Mouse (Mus musculus) cortical plate, adult 2 months (tissue): ENCODE measurements around the gene Arid3c. TPM values are rescaled to one million over a fixed set of nuclear protein-coding genes. Genes with fewer than 3 reads are reported as not detected.
"Not testable (repeated sequence)": the region's sequence is repeated elsewhere in the genome, so short reads cannot be mapped to it uniquely, and the experiment has no call there.

Experiments
- H3K27ac ChIP-seq: fragments of 200-500 bp; 2 replicates; pipeline ENCODE4 v1.5.1; 2012; ENCODE audit warnings: low read length, control low read depth, inconsistent platforms; ENCODE audit not compliant: insufficient read depth
- H3K4me1 ChIP-seq: fragments of 200-500 bp; 2 replicates; pipeline ENCODE4 v1.6.1; 2011; ENCODE audit warnings: low read length; ENCODE audit not compliant: control insufficient read depth, insufficient read depth
- H3K4me3 ChIP-seq: fragments of 200-500 bp; 2 replicates; pipeline ENCODE4 v1.5.1; 2011; ENCODE audit warnings: mild to moderate bottlenecking, low read length, control low read depth; ENCODE audit not compliant: insufficient read depth
- CTCF ChIP-seq: fragments of 200-500 bp; IDR thresholded peaks from 2 replicates; pipeline ENCODE4 v1.5.1; 2011; ENCODE audit warnings: mild to moderate bottlenecking, control low read depth, low read length; ENCODE audit not compliant: insufficient read depth; ENCODE audit errors: extremely low read depth
- POLR2A ChIP-seq: fragments of 200-500 bp; IDR thresholded peaks from 2 replicates; pipeline ENCODE4 v1.6.1; 2011; ENCODE audit warnings: mild to moderate bottlenecking, low read length, control low read depth; ENCODE audit not compliant: insufficient read depth; ENCODE audit errors: extremely low read depth
- polyA plus RNA-seq: library from polyadenylated mRNA; depleted of rRNA; stranded (reverse); fragments of >200 nt; gene quantifications from 2 replicates; pipeline ENCODE4 v1.2.3, GENCODE M21; 2012; rRNA removed

Arid3c gene
- polyA plus RNA-seq: 0.34 and 0.46 TPM in 2 replicates

DNA sequence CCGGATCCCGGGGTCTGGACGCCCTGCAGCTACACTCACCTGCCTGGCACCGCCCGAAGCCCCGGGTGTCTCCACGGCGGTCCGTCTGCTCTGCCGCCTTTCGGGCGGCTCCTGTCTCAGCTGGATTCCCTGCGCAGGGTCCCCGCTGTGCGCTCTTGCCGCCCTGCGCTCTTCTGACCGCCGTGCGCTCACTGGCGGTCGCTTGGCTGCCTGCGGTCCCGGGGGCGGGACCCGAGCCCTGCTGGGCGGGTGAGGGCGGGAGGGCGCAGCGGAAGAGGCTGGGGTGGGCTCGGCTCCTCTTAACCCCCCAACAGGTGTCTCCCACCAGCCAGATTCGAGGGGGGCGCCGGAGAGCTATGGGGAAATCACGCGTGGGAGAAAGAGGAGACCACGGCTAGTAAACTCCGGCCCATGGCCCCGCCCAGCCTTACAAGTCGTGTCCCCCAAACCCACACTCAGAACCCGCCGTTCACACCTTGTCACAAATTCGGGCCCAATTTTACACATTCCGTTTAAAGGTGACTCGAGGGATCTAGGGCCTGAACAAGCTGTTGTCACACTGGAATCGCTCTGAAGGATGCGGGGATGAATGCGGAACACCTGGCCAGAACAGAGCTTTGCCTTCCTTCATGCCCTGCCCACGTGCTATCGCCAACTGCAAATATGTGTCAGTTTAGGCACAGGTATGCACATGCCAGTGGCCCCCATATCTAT is at the start of gene Arid3c:
Gene Arid3c (minus strand): TSS at position 91 of the 714 bp plus-strand sequence.
- H3K4me1 ChIP-seq: no peaks in the 10 kb centered on the region
- no peak for TF ChIP-seq POLR2A
- no peak for TF ChIP-seq CTCF
- H3K27ac ChIP-seq: no peak within 1 kb of the TSS
- H3K4me3 ChIP-seq: no peak within 1 kb of the TSS

DNA sequence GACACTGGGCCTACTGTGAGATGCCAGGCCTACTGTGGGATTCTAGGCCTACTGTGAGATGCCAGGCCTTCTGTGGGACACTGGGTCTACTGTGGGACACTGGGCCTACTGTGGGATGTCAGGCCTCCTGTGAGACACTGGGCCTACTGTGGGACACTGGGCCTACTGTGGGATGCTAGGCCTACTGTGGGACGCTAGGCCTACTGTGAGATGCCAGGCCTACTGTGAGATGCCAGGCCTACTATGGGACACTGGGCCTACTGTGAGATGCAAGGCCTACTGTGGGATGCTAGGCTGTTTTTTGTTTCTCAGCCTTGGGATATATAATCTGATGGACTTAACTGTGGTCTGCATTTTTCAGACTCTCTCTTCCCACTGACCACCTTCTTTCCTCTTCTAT is 44.9 kb upstream of the Arid3c start:
- H3K4me3 ChIP-seq, H3K4me1 ChIP-seq, H3K27ac ChIP-seq: not testable (repeated sequence)

GRCm38 (mm10) chr4:41774506-41774905 is 43.6 kb upstream of the Arid3c start:
- H3K4me1 ChIP-seq, H3K27ac ChIP-seq, H3K4me3 ChIP-seq: not testable (repeated sequence)

- Histone ChIP-seq H3K27ac (peak within 1 kb of the TSS; percentile 92), H3K4me3 (peak within 1 kb of the TSS; percentile 71)
- not testable (repeated sequence) for H3K4me1 ChIP-seq
- peak; percentile 18; the same call in 1 of the 2 replicates for TF ChIP-seq POLR2A
These were observed 43.1 kb upstream of the Arid3c start, which contains the start of gene Ccl27a for GRCm38 (mm10) chr4:41774002-41774401. Gene Ccl27a (minus strand): TSS chr4:41774247.

DNA sequence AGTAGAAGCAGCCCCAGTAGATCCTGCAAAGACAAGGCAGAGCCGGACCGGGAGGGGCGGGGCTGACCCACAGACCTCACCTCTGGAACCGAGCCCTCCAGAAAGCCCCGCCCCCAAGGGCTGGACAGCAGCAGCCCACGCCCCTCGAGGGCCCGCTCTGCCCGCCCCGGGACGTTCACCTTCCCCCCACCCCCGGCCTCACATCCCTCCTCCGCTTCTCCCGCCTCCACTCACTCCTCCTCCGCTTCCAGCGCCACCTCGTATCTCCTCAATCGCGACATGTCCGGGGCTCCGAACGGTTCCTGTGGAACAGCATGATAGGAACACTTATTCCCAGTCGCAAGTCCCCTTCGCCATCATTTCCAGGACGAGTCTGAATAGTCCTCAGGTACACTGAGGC is 42.6 kb upstream of the Arid3c start:
- not testable (repeated sequence) for H3K4me1 ChIP-seq
- peak overlapping the region; percentile 92; the same call in 1 of the 2 replicates for H3K27ac ChIP-seq

GRCm38 (mm10) chr4:41772946-41773345 is 42.0 kb upstream of the Arid3c start:
- H3K4me1 ChIP-seq: not testable (repeated sequence)
- peak overlapping the region; percentile 29 for H3K27ac ChIP-seq
- H3K4me3 ChIP-seq: peak overlapping the region; percentile 48

More for the DNA sequence above, 42.6 kb upstream of the Arid3c start:
- H3K4me3 ChIP-seq: peak overlapping the region; percentile 71

DNA sequence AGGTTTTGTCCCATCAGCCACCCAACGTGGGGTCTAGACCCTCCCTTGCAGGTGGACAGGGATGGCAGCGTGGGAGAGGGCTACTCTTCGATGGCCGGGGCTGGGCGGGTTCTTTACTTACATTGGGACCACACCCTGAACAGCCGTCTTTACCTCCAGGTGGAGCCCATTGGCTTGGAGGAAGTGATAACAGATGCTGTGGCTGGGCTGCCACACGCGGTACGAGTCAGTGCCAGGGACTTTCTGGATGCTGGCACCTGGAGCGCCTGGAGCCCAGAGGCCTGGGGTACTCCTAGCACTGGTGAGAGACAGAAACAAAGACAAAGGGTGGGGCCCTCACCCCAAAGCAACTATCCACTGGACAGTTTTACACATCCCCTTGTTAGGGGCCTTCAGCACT is 36.4 kb upstream of the Arid3c start:
- not testable (repeated sequence) for H3K4me1 ChIP-seq, H3K4me3 ChIP-seq, H3K27ac ChIP-seq

DNA sequence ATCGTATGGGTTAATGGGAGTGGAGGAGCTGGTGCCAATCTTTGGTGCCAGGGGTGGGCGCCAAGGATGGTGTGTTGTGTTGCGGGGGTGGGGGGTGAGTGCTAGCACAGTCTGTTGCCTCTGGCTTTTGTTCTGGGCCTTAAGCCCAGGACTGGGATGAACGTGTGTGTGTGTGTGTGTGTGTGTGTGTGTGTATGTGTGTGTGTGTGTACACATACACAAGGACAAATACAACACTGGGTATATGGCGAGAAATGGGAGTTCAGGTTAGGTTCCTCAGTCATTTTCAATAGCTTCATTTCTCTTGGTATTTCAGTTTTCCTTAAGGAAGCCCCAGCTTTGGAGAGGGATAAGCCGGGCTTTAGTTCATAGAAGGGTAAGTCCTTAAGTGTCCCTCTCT is 32.2 kb upstream of the Arid3c start:
- not testable (repeated sequence) for H3K27ac ChIP-seq

DNA sequence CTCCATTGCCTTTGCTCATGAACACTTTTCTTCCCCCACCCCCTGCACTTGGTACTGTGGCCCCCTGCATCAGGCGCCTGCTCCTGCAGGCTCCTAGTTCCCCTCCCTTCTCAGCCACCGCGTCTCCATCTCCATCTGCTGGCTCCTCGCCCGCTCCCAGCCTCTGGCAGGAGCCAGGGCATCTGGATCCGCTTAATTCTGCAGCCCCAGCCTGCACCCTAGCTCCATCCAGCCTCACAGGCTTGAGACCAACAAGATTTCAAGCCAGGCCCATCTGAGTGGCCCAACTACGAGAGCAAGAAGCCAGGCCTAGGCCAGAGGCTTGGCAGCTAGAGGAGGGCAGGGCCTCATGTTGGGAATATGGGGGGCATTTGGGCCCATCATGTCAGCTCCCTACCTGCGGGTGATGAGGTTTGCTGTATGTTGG is 31.8 kb upstream of the Arid3c start:
- not testable (repeated sequence) for H3K4me3 ChIP-seq
- H3K27ac ChIP-seq: peak overlapping the region; percentile 45; the same call in 1 of the 2 replicates
- H3K4me1 ChIP-seq: peaks cover 17% of the 10 kb centered on the region

More for the DNA sequence above, 32.2 kb upstream of the Arid3c start:
- peaks cover 17% of the 10 kb centered on the region for H3K4me1 ChIP-seq
- not testable (repeated sequence) for H3K4me3 ChIP-seq

GRCm38 (mm10) chr4:41762099-41762687 is 31.3 kb upstream of the Arid3c start:
- Histone ChIP-seq H3K4me3 (no peak overlapping the region), H3K4me1 (peaks cover 17% of the 10 kb centered on the region), H3K27ac (peak overlapping the region; percentile 45; the same call in 1 of the 2 replicates)
- no peak for TF ChIP-seq POLR2A
- TF ChIP-seq CTCF: no peak

- Histone ChIP-seq H3K4me3 (no peak overlapping the region), H3K4me1 (peaks cover 17% of the 10 kb centered on the region), H3K27ac (no peak overlapping the region)
- TF ChIP-seq CTCF: no peak
- TF ChIP-seq POLR2A: no peak
These were observed 30.7 kb upstream of the Arid3c start for GRCm38 (mm10) chr4:41761680-41762079.
